Mouse (Mus musculus) forebrain, embryonic 10.5 days (tissue): ENCODE data around the gene Dpp6. TPM values are rescaled to one million over a fixed set of nuclear protein-coding genes. Genes with fewer than 3 reads are reported as not detected.

Experiments used
- DNase-seq: peaks from one replicate; pipeline ENCODE4 v3.0.0-alpha.2; 2017; ENCODE audit warnings: low spot score; ENCODE audit errors: extremely low spot score
- H3K27ac ChIP-seq: fragments of 300-500 bp; sonication (generic); 2 replicates; pipeline ENCODE4 v1.5.1; 2016; ENCODE audit warnings: mild to moderate bottlenecking
- H3K27me3 ChIP-seq: fragments of 300-500 bp; sonication (generic); 2 replicates; pipeline ENCODE4 v1.6.1; 2016; ENCODE audit warnings: mild to moderate bottlenecking; ENCODE audit not compliant: poor library complexity, severe bottlenecking
- H3K36me3 ChIP-seq: fragments of 300-500 bp; sonication (generic); replicated peaks from 2 replicates; pipeline ENCODE4 v1.6.1; 2016; ENCODE audit warnings: mild to moderate bottlenecking, moderate library complexity
- H3K4me1 ChIP-seq: fragments of 300-500 bp; sonication (generic); 2 replicates; pipeline ENCODE4 v1.6.1; 2016
- H3K4me3 ChIP-seq: fragments of 300-500 bp; sonication (generic); 2 replicates; pipeline ENCODE4 v1.5.1; 2016; ENCODE audit warnings: mild to moderate bottlenecking, moderate library complexity
- H3K9me3 ChIP-seq: fragments of 300-500 bp; sonication (generic); 2 replicates; pipeline ENCODE4 v1.6.1; 2016; ENCODE audit warnings: mild to moderate bottlenecking, moderate library complexity
- WGBS: fragments of 180-500 bp; shearing (Covaris S2); methylation state at CpG from one replicate; pipeline ENCODE4 v1.1.7; 2016; 5-methylcytosine and 5-hydroxymethylcytosine counted together
- polyA plus RNA-seq: library from polyadenylated mRNA; unstranded; fragments of >200 nt; fragmentation: Nextera tagmentation; extraction: Ambion mirVana; gene quantifications from 2 replicates; pipeline ENCODE4 v1.2.1, GENCODE M21; 2016

The Dpp6 gene
- polyA plus RNA-seq, 1 experiment from 2014 or later, result 2.9 TPM

DNA sequence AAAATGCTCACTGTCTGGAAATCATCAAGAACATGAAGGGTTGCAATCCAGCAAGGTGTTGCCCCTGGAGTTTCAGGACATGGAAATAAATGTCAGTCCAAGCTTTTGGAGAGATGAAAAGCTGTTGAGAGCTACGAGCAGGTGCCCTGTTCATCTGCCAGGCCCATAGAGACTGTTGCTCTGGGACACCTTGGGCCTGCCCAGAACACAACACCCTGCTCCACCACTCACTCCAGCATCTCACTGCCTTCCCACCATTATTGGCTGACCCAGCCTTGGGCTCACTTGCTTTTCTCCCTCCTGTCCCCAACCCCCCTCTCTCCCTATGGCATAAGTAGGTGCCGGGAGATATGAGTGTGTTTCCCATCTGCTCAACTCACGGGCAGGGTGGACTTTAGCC lies 162.8 kb downstream of the Dpp6 start:
- H3K27ac ChIP-seq, result no peak overlapping the region
- no peaks in the 10 kb centered on the region for H3K27me3 ChIP-seq
- peaks cover 4% of the 10 kb centered on the region for H3K4me1 ChIP-seq
- no peak for DNase-seq
- WGBS, result 80% methylated on average over 3 of the region's 3 CpGs
- no peak overlapping the region for H3K4me3 ChIP-seq
- no peaks in the 10 kb centered on the region for H3K9me3 ChIP-seq
- no peaks in the 10 kb centered on the region for H3K36me3 ChIP-seq

DNA sequence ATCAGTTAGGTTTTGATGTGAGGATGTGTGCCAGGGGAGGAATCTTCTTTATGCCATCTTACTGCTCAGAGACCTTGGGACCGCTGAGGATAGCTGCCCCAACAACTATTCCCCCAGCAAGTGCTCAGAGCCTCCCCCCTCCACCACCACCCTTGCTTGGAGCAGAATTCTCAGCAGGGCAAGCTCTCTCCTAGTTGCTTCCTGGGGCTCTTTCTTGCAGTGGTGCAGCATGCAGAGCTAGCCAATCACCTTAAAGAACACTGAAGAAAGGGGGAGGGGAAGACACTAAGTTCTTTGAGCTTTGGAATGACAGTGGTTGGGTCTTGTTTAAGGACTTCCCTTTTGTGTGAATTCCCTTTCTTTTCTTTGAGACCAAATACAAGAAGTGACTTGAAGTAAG lies 168.1 kb downstream of the Dpp6 start:
- 17% methylated on average over 1 of the region's 1 CpGs for WGBS
- Histone ChIP-seq H3K27ac (peak overlapping the region; percentile 41; the same call in 1 of the 2 replicates), H3K27me3 (no peaks in the 10 kb centered on the region), H3K36me3 (no peaks in the 10 kb centered on the region), H3K4me3 (no peak overlapping the region), H3K9me3 (no peaks in the 10 kb centered on the region), H3K4me1 (peaks cover 19% of the 10 kb centered on the region)
- no peak for DNase-seq

DNA sequence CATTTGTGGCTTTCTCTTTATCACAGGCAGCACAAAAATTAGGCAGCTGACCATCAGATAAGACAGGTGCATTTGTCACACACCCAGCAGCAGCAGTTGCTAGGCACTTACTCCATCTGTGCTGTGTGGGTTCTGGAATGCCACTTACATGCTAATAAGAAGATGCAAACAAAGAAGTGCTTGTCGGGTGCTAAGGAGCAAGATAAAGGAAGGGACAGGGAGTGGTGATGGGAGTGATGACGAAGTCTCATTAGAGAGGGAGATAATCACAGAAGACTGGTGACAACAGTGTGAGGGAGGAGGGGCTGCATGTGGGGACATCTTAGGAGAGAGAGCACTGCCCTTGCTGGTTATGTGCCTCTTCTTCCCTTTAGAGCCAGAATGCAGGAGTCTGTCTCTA lies 174.6 kb downstream of the Dpp6 start:
- 20% methylated on average over 2 of the region's 2 CpGs for WGBS
- Histone ChIP-seq H3K36me3 (no peaks in the 10 kb centered on the region), H3K4me3 (no peak overlapping the region), H3K27ac (peak overlapping the region; percentile 71), H3K27me3 (no peaks in the 10 kb centered on the region), H3K9me3 (no peaks in the 10 kb centered on the region), H3K4me1 (peaks cover 21% of the 10 kb centered on the region)
- DNase-seq, result peak; percentile 28

DNA sequence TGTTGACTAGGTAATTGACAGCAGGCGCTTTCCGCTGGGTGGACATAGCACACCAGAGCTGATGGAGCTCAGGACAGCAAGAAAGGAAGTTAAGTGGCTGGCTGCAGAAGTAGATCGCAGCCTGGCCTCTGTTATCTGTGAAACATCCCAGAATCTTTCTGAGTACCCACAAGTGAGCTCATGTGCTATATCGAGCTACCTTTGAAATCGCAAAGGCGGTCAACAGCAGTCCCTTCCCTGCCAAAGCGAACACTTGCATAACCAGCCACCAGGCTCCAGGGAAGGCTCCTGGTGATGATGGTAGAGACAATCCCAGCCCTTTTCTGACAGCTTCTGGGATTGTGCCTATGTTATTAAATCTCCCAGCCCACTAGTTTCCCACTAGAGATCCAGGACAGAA lies 186.5 kb downstream of the Dpp6 start:
- Histone ChIP-seq H3K27ac (no peak overlapping the region), H3K36me3 (no peaks in the 10 kb centered on the region), H3K9me3 (no peaks in the 10 kb centered on the region), H3K4me3 (no peak overlapping the region), H3K4me1 (no peaks in the 10 kb centered on the region), H3K27me3 (no peaks in the 10 kb centered on the region)
- no peak for DNase-seq
- WGBS, result 96% methylated on average over 7 of the region's 7 CpGs

DNA sequence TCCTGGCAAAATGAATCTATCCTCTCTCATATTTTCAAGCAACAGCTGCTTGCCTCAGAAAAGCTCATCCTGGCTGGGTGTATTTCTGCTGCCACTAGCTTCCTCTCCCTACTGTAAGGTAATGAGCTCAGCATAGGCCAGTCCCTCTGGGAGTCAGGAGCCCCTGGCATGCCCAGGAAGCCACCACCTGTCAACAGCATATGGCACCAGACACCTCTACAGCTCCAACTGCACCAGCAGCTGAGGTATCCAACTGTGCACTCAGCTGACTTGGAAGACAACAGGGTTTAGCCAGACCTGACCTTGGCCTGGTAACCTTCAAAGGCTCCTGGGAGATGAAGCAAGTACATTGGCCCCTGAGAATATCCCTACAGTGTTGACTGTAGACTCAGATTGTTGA lies 192.2 kb downstream of the Dpp6 start:
- no peaks in the 10 kb centered on the region for H3K36me3 ChIP-seq
- H3K9me3 ChIP-seq, result no peaks in the 10 kb centered on the region
- no peak for DNase-seq
- no peak overlapping the region for H3K27ac ChIP-seq
- H3K27me3 ChIP-seq, result no peaks in the 10 kb centered on the region
- H3K4me3 ChIP-seq, result no peak overlapping the region
- H3K4me1 ChIP-seq, result no peaks in the 10 kb centered on the region

DNA sequence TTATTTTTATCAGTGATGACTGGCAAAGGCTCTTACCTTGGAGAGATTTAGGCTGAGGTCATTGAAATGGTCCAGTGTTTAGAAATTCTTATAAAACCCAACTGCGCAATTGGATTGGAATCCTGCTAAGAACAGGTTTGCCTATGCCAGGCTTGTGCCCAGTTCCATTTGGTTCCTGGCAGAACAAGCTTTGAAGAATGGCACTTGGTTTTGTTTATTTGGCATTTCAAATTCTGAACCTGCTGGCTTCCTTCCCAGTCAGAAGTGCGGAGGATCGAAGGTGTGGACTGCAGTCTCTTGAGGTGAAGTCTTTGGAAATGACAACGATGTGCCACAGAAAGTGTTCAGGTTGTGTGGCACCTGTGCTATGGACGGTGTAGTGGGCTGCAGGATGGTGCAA lies 193.6 kb downstream of the Dpp6 start:
- no peak overlapping the region for H3K4me3 ChIP-seq
- no peaks in the 10 kb centered on the region for H3K4me1 ChIP-seq
- H3K27me3 ChIP-seq, result no peaks in the 10 kb centered on the region
- no peak overlapping the region for H3K27ac ChIP-seq
- WGBS, result 83% methylated on average over 5 of the region's 5 CpGs
- no peaks in the 10 kb centered on the region for H3K36me3 ChIP-seq
- DNase-seq, result no peak
- H3K9me3 ChIP-seq, result no peaks in the 10 kb centered on the region

DNA sequence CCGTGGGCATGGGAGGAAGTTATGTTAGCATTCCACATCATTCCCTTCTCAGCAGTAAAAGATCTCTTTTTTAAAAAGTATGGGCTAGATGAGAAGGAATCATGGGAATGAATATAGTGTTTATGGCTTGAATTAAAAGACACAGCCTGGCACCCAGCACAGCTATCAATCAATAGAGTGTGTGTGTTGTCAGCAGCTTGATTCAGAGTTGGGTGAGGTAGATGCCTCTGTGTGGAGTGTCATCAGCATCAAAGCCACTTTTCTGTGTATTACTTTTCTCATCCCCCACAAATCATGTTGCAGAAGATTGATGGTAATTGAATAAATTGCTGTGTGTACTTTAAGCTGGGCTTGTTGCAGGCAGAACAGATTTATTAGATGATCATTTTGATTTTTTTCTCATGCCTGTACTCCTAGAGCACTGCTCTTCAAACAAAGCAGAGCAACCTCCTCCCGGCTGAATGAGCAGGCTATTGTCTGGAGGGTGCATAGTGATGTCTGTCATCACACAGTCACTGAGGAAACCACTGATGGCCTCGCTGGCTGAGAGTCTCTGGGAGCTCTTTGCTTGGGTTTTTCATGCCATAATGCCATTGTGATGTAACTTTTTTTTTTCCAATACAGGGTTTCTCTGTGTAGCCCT lies 201.4 kb downstream of the Dpp6 start:
- 67% methylated on average over 3 of the region's 3 CpGs for WGBS
- Histone ChIP-seq H3K4me1 (no peaks in the 10 kb centered on the region), H3K27ac (no peak overlapping the region), H3K36me3 (no peaks in the 10 kb centered on the region), H3K9me3 (no peaks in the 10 kb centered on the region), H3K27me3 (no peaks in the 10 kb centered on the region), H3K4me3 (no peak overlapping the region)
- no peak for DNase-seq

DNA sequence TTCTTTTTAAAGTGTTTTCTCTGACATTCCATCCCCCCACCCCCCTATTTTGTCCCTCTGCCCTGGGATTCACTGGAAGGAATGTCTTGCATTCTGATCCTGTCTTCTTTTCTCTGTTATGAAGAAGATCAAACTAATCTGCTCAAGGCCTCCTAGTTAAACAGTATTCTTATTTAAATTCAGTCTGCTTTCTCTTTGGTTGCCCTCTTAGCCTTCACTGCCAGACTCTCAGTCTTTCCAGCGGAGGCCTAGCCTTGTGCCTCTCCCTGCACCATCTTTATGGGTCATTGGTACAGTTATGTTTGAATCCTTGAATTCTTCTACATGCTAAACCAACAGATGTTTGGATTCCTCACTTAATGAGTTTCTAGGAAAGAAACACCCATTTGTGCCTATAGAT lies 211.6 kb downstream of the Dpp6 start:
- Histone ChIP-seq H3K9me3 (no peaks in the 10 kb centered on the region), H3K4me3 (no peak overlapping the region), H3K27me3 (no peaks in the 10 kb centered on the region), H3K27ac (no peak overlapping the region), H3K36me3 (no peaks in the 10 kb centered on the region), H3K4me1 (no peaks in the 10 kb centered on the region; the same call in 1 of the 2 replicates)
- WGBS, result 52% methylated on average over 1 of the region's 1 CpGs
- DNase-seq, result no peak

DNA sequence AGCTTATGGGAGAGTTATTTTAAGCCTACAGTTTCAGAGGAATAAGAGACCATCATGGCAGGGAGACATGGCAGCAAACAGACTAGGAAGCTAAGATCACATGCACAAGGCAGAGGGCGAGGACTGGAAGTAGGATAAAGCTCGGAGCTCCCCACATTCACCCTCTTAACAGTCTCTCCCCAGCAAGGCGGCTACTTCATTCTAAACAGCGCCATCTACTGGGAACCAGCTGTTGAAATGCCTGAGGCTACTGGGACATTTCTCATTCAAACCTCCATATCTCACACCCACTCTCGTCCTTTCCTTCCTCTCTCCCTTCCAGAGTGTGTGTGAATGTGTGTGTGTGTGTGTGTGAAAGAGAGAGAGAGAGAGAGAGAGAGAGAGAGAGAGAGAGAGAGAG lies 212.8 kb downstream of the Dpp6 start:
- no peaks in the 10 kb centered on the region for H3K27me3 ChIP-seq
- no peaks in the 10 kb centered on the region for H3K36me3 ChIP-seq
- 22% methylated on average over 5 of the region's 5 CpGs for WGBS
- H3K27ac ChIP-seq, result no peak overlapping the region
- no peaks in the 10 kb centered on the region; the same call in 1 of the 2 replicates for H3K4me1 ChIP-seq
- no peak overlapping the region for H3K4me3 ChIP-seq
- H3K9me3 ChIP-seq, result no peaks in the 10 kb centered on the region
- peak; percentile 39 for DNase-seq

DNA sequence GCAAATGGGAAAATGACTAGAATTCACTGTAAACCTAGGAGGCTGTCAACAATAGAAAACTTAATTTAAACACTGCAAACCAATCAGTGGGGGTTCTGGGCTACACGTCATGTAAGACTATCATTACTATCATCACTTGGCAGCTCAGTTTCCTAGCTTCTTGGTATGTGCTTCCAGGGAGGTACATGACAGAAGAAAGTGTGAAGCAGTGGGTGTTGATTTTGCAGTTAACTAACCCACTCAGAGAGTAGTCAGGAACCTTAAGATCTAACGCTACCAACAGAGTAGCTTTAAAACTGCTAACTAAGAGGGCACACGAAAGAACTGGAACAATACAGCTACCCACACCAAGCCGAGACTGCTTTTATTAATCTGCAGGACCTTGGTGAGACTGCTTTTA lies 217.9 kb downstream of the Dpp6 start:
- H3K4me3 ChIP-seq, result no peak overlapping the region
- no peaks in the 10 kb centered on the region for H3K27me3 ChIP-seq
- 72% methylated on average over 4 of the region's 4 CpGs for WGBS
- no peaks in the 10 kb centered on the region for H3K36me3 ChIP-seq
- H3K9me3 ChIP-seq, result no peaks in the 10 kb centered on the region
- no peaks in the 10 kb centered on the region for H3K4me1 ChIP-seq
- no peak for DNase-seq
- no peak overlapping the region for H3K27ac ChIP-seq

DNA sequence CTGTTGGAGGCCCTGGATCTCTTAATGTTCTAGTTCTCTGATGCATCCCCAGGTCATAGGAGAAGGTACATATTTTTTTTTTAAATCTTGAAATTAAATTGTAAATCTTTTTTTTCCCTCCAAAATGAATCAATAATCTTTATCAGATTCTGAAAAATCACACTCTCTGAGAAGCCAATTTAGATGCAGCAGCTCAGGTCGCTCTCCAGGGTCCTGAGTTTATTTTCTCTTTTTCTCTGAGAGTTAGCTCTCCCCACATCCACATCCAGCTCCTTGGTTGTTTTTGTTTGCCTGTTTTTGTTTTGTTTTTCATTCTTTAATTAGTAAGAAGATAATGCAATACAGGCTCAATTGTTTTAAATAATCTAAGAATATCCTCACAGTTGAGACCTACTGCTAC lies 218.3 kb downstream of the Dpp6 start:
- H3K36me3 ChIP-seq, result no peaks in the 10 kb centered on the region
- no peaks in the 10 kb centered on the region for H3K27me3 ChIP-seq
- DNase-seq, result no peak
- no peaks in the 10 kb centered on the region for H3K9me3 ChIP-seq
- no peak overlapping the region for H3K4me3 ChIP-seq
- 55% methylated on average over 1 of the region's 1 CpGs for WGBS
- H3K4me1 ChIP-seq, result no peaks in the 10 kb centered on the region
- no peak overlapping the region for H3K27ac ChIP-seq

DNA sequence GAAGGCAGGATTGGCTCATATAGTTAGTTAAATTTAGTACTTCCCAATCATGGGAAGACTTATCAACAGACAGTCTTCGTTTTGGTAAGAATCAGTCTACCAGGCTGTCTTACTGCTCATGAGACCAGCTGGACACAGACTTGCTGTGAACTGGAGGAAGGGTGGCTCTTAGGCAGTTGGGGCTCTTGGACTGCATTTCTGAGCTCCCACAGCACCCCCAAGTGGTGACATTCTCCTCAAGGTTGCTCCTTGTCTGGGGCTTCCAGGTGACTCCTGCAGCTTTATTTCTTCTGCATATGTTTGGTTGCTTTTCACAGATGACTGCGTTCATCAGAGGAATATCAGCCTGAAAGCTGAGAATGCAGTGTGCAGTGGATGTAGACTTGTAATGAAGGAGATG lies 218.9 kb downstream of the Dpp6 start:
- Histone ChIP-seq H3K27ac (no peak overlapping the region), H3K9me3 (no peaks in the 10 kb centered on the region), H3K27me3 (no peaks in the 10 kb centered on the region), H3K36me3 (no peaks in the 10 kb centered on the region), H3K4me3 (no peak overlapping the region), H3K4me1 (no peaks in the 10 kb centered on the region)
- no peak for DNase-seq
- WGBS, result 35% methylated on average over 2 of the region's 2 CpGs

DNA sequence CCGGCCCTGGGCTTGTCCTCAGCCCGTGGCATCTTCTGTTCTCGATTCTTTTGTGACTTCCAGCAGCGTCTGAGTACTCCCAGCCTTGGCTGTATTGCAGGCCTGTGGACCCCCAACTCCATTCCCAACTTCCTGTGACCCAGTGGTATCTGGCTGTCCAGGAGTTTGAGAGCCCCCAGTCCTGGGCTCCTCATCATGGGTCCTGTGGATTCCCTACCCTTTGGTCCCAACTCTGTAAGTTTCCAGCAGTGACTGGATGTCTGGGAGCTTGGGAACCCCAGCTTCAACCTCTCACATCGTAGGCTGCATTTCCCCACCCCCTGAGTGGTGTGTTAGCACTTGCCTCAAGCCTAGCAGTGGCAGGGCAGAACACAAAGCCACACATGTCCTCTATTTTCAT lies 220.8 kb downstream of the Dpp6 start:
- Histone ChIP-seq H3K4me1 (no peaks in the 10 kb centered on the region), H3K9me3 (no peaks in the 10 kb centered on the region), H3K36me3 (no peaks in the 10 kb centered on the region), H3K27ac (no peak overlapping the region), H3K4me3 (no peak overlapping the region), H3K27me3 (no peaks in the 10 kb centered on the region)
- 79% methylated on average over 5 of the region's 5 CpGs for WGBS
- no peak for DNase-seq

DNA sequence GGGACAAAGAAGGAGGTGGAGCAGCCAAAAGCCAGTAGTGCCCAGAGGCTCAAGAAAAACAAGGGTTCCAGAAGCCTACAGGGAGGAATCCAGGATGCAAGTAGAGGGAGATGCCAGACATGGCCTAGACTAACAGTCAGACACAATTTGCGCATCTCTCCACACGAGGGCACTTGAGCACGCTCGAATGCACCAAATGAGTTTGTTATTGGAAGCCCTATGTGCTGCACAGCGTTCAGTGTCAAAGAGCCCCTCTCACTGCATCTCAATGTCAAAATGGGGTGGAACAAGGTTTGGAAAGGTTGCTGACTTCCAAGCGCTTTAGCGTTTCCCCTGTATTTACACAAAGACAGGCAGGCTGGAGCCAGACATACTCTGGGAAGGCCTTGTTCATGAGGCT lies 231.2 kb downstream of the Dpp6 start:
- Histone ChIP-seq H3K9me3 (no peaks in the 10 kb centered on the region), H3K27me3 (peaks cover 45% of the 10 kb centered on the region), H3K4me3 (no peak overlapping the region), H3K27ac (no peak overlapping the region), H3K4me1 (peaks cover 31% of the 10 kb centered on the region), H3K36me3 (no peaks in the 10 kb centered on the region)
- WGBS, result 29% methylated on average over 7 of the region's 7 CpGs
- DNase-seq, result peak; percentile 35
